Mouse (Mus musculus): Measurements from ENCODE around the gene Plin4.

Plin4 gene

GRCm38 (mm10) chr17:56054938-56055337 is 54.7 kb downstream of the Plin4 start:
- DNase-seq, result no peak

- DNase-seq, result no peak
Observed at GRCm38 (mm10) chr17:56051369-56051768, 58.2 kb downstream of the Plin4 start.

All from cerebellum, adult 8-10 months (tissue).